Mouse (Mus musculus) heart, embryonic 16.5 days (tissue): ENCODE data around the gene Hoxa13. TPM values are rescaled to one million over a fixed set of nuclear protein-coding genes. Genes with fewer than 3 reads are reported as not detected.

Experiments
- ATAC-seq: fragments of 200-750 bp; cut with Nextera tagmentation; replicated peaks from 2 replicates; pipeline ENCODE4 v1.8.0; 2017; ENCODE audit warnings: moderate number of reproducible peaks; ENCODE audit not compliant: insufficient read depth, low FRiP score; ENCODE audit errors: extremely low read depth
- H3K27ac ChIP-seq: fragments of 300-500 bp; sonication (generic); 2 replicates; pipeline ENCODE4 v1.5.1; 2014; ENCODE audit warnings: mild to moderate bottlenecking, low read length, control low read depth, moderate library complexity
- H3K27me3 ChIP-seq: fragments of 300-500 bp; sonication (generic); 2 replicates; pipeline ENCODE4 v1.6.1; 2014; ENCODE audit warnings: low read length, mixed read lengths; ENCODE audit not compliant: control insufficient read depth, insufficient read depth
- H3K36me3 ChIP-seq: fragments of 300-500 bp; sonication (generic); 2 replicates; pipeline ENCODE4 v1.6.1; 2014; ENCODE audit not compliant: control insufficient read depth, insufficient read depth
- H3K4me1 ChIP-seq: fragments of 300-500 bp; sonication (generic); 2 replicates; pipeline ENCODE4 v1.6.1; 2014; ENCODE audit warnings: low read length, mixed read lengths; ENCODE audit not compliant: control insufficient read depth, insufficient read depth
- H3K4me2 ChIP-seq: fragments of 300-500 bp; sonication (generic); 2 replicates; pipeline ENCODE4 v1.6.1; 2014; ENCODE audit warnings: low read depth, mild to moderate bottlenecking, control low read depth, low read length
- H3K4me3 ChIP-seq: fragments of 300-500 bp; sonication (generic); 2 replicates; pipeline ENCODE4 v1.5.1; 2014; ENCODE audit warnings: mild to moderate bottlenecking, control low read depth, low read length
- H3K9ac ChIP-seq: fragments of 300-500 bp; sonication (generic); 2 replicates; pipeline ENCODE4 v1.6.1; 2014; ENCODE audit warnings: low read length, control low read depth
- H3K9me3 ChIP-seq: fragments of 300-500 bp; sonication (generic); replicated peaks from 2 replicates; pipeline ENCODE4 v1.6.1; 2016; ENCODE audit warnings: low read length; ENCODE audit not compliant: control insufficient read depth
- WGBS: fragments of 180-500 bp; shearing (Covaris S2); extraction: QIAGEN DNeasy Blood & Tissue Kit; methylation state at CpG from one replicate; pipeline ENCODE4 v1.1.7; 2014; 5-methylcytosine and 5-hydroxymethylcytosine counted together
- polyA plus RNA-seq: library from polyadenylated mRNA; unstranded; fragments of >200 nt; fragmentation: Nextera tagmentation; extraction: Ambion mirVana; gene quantifications from 2 replicates; pipeline ENCODE4 v1.2.1, GENCODE M21; 2015

Gene Hoxa13
- polyA plus RNA-seq, 1 experiment from 2014 or later, result not detected

DNA sequence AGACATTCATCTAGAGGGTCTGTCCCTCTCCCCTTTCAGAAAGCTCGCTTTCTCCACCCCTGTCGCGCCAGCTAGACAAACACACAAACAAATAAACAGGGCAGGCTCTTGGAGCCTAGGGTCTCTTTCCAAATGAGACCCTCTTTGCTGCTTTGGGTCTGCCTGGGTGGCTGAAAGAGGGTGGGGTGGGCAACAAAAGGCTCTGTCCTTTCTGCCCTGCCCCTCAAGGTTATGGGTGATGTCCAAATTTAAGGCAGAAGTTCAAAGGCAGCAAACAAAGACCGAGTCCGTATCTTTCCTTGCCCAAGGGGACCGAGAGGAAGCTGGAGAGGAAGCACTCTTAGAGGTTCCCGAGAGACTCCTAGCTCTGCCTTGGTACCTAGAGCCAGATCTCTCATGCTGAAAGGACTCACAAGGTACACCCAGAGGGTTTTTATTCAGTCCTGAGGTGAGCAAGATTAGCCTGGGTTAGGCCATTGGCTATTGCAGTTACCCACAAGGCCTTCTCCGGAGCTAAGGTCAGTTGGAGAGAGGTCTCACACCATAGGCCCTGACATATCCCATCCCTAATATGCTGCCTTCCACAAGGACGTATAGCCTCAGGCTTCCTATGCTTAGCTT lies 19.6 kb downstream of the Hoxa13 start:
- no peak overlapping the region for H3K27ac ChIP-seq
- H3K36me3 ChIP-seq, result no peaks in the 10 kb centered on the region
- H3K9me3 ChIP-seq, result no peaks in the 10 kb centered on the region
- 0 out of 2 replicates have a peak, but pooled peaks cover 3% of the 10 kb centered on the region for H3K4me1 ChIP-seq
- no peak overlapping the region for H3K4me2 ChIP-seq
- WGBS, result 7% methylated on average over 9 of the region's 9 CpGs
- peaks cover 96% of the 10 kb centered on the region for H3K27me3 ChIP-seq
- no peak overlapping the region for H3K9ac ChIP-seq
- no peak overlapping the region for H3K4me3 ChIP-seq
- ATAC-seq, result no peak

DNA sequence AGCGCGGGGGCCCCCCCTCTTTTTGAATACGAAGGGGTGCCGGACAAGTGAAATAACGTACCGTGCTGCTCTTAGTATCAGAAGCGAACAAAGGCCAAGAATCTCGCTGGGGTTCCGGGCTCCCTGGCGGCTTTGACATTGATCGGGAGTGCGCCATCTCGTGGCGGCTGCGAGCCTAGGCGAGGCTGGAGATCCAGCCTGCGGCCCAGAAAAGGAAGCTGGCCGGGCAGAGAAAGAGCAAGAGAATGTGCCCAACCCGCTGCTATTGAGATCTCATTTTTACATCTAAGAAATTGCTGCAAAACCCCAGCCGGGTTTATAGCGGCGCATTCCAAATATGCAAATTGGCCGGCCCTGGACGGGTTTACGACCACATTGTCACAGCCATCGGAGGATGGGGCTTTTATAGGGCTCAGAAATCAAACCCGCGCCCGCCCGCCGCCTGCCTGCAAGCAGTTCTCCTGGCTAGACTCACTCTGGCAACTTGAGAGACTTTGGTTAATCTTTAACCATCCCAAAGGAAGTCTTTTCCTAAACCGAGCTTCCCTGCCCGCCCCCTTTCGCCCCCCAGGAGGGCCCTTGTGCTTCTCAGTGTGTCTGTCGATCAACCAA lies 20.2 kb downstream of the Hoxa13 start, which contains the start of gene Hoxa10:
Hoxa10 (minus strand) TSS at position 466 of the 612 bp plus-strand sequence.
- Histone ChIP-seq H3K36me3 (no peaks in the 10 kb centered on the region), H3K27ac (no peak within 1 kb of the TSS), H3K27me3 (peaks cover 96% of the 10 kb centered on the region), H3K9me3 (no peaks in the 10 kb centered on the region), H3K4me3 (peak within 1 kb of the TSS; percentile 13), H3K4me2 (peak within 1 kb of the TSS; percentile 34), H3K9ac (no peak within 1 kb of the TSS), H3K4me1 (0 out of 2 replicates have a peak, but pooled peaks cover 3% of the 10 kb centered on the region)
- 2% methylated on average over 35 of the region's 35 CpGs for WGBS
- no peak; the same call in 1 of the 2 replicates for ATAC-seq

DNA sequence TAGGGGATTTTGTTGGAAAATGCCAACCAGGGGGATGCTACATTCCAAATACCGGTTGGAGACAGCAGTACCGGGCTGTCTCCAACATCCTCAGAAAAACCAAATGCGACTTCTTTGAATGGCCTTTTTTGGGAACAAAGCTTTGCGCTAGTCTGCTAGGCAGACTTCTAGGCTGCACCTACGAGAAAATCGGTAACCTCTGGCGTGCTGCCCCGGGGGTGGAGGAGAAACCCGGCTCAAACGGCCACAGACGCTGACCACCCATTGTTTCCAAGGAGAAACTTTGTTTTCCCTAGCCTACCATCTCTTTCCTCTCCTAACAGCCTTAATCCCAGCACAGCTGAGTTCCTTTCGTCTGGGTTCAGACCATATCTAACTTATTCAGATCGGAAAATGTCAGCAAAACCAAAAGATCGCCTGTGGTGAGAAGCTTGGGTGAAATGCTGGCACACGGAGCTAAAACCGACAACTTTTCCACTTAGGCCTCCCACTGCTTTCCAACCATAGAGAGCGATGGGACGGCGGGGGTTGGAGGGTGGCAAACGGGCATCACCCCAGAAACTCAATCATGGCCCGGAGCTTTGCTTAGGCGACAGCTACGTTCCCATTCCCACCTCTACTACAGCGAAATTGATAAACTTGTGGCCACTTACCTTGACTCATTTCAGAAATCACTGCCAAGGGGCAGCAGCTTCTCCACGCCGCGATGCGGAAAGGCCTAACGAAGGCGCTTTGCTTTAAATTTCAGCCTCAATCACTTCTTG lies 20.9 kb downstream of the Hoxa13 start:
- Histone ChIP-seq H3K36me3 (no peaks in the 10 kb centered on the region), H3K9me3 (no peaks in the 10 kb centered on the region), H3K9ac (no peak overlapping the region), H3K4me1 (no peaks in the 10 kb centered on the region), H3K27ac (no peak overlapping the region), H3K4me3 (peak overlapping the region; percentile 13), H3K4me2 (peak overlapping the region; percentile 34), H3K27me3 (peaks cover 96% of the 10 kb centered on the region)
- 2% methylated on average over 30 of the region's 30 CpGs for WGBS
- no peak for ATAC-seq

DNA sequence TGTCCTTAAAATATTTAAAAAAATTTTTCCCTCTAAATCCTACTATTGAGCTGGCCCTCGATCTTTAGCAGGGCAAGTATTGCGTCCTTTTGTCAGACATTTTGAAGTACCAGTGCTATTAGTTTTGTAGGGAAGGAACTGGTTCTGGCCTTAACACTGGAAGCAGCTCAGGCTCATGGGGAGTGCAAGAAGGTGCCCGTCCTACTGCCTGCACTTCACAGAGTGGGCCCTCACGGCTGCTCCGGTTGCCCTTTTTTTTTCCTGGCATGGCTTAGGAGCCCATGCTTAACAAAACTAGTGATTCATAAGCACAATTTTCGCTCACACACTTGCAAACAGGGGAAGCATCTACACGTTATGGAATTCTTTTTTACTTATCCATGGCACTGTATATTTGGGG lies 21.7 kb downstream of the Hoxa13 start:
- no peaks in the 10 kb centered on the region for H3K36me3 ChIP-seq
- no peak overlapping the region for H3K27ac ChIP-seq
- H3K4me1 ChIP-seq, result no peaks in the 10 kb centered on the region
- no peak overlapping the region for H3K4me3 ChIP-seq
- ATAC-seq, result no peak
- no peak overlapping the region for H3K4me2 ChIP-seq
- H3K9me3 ChIP-seq, result no peaks in the 10 kb centered on the region
- WGBS, result 5% methylated on average over 7 of the region's 7 CpGs
- H3K27me3 ChIP-seq, result peaks cover 96% of the 10 kb centered on the region
- H3K9ac ChIP-seq, result no peak overlapping the region

DNA sequence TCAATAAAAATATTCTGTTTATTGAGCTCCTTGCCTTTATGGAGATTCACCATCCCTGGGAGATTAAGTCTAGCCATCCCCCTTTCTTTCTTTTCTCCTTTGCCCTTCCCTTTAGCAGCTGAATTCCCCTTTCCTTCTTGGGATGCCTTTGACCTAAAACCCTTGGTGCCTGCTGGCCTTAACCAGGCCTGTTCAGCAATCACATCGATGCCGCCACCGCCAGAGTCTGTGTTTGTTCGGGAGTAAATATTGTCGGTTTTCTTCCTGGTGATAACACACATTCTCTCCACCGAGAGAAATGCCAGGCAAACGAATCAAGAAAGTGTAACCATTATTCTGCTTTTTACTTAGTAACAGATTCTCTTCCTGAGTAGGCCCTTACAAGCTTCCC lies 22.5 kb downstream of the Hoxa13 start:
- Histone ChIP-seq H3K4me2 (no peak overlapping the region), H3K4me1 (no peaks in the 10 kb centered on the region), H3K9me3 (no peaks in the 10 kb centered on the region), H3K27ac (no peak overlapping the region), H3K27me3 (peaks cover 96% of the 10 kb centered on the region), H3K36me3 (no peaks in the 10 kb centered on the region), H3K9ac (no peak overlapping the region), H3K4me3 (no peak overlapping the region)
- no peak for ATAC-seq
- 4% methylated on average over 7 of the region's 7 CpGs for WGBS

DNA sequence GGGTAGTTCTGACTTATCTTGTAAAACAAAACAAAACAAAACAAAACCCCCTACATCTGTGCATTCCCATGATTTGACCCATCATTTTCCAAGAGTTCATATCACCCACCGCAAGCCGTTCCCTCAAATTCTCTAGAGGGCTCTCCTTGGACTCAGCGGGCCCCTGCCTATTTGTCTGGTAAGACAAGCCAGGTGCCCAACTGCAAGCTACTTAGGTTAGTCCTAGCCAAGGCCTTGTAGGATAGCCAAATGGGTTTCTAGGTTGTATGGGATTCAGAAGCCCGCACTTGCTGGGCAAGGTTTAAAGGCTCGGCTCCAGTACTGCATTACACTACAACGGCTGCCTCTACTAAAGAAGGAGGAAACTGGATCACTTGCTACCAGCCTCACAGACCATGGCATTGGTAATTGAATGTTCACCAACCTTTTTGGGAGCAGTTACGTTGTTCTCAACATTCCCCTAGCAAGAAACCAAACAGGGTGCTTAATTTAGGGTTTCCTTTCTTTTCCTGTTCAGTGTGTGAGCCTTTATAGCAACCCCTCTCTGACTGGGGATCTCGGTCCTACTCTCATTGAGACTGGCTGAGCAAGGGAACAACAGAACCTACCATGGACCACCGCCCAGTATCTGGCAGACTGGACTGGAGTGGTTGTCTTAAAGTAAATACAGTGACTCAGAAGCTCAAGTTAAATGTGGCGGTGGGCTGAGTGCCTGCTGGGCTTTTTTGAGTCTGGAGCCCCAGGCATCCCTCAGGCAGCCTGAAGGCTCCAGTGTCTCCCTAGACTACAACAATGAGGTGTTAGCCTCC lies 23.1 kb downstream of the Hoxa13 start:
- 11% methylated on average over 10 of the region's 10 CpGs for WGBS
- no peaks in the 10 kb centered on the region for H3K4me1 ChIP-seq
- no peak overlapping the region for H3K27ac ChIP-seq
- no peaks in the 10 kb centered on the region for H3K36me3 ChIP-seq
- no peak overlapping the region for H3K9ac ChIP-seq
- H3K4me3 ChIP-seq, result no peak overlapping the region
- H3K9me3 ChIP-seq, result no peaks in the 10 kb centered on the region
- H3K4me2 ChIP-seq, result no peak overlapping the region
- H3K27me3 ChIP-seq, result peaks cover 92% of the 10 kb centered on the region
- ATAC-seq, result no peak

DNA sequence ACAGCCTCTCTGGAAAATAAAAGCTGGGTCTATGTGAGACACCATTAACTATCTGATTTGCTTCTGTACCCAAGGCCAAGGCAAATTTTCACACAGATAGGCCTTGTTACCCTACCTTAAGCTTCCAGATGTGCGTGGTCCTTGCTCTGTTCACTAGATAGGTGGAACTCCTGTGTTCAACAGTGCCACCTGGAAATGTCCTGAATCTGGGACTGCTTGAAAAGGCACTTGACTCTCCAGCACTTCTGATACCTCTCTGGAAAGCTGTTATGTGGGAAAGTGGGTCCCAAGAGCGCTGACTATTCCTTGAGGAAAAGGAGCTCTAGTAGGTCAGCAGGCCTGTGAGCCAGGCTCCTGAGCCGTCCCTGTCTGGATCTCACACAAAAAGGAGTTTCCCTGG lies 23.9 kb downstream of the Hoxa13 start:
- Histone ChIP-seq H3K4me1 (no peaks in the 10 kb centered on the region), H3K9me3 (no peaks in the 10 kb centered on the region), H3K4me3 (no peak overlapping the region), H3K36me3 (no peaks in the 10 kb centered on the region), H3K27me3 (peaks cover 91% of the 10 kb centered on the region), H3K9ac (no peak overlapping the region), H3K4me2 (no peak overlapping the region), H3K27ac (no peak overlapping the region)
- no peak for ATAC-seq
- 10% methylated on average over 3 of the region's 3 CpGs for WGBS

DNA sequence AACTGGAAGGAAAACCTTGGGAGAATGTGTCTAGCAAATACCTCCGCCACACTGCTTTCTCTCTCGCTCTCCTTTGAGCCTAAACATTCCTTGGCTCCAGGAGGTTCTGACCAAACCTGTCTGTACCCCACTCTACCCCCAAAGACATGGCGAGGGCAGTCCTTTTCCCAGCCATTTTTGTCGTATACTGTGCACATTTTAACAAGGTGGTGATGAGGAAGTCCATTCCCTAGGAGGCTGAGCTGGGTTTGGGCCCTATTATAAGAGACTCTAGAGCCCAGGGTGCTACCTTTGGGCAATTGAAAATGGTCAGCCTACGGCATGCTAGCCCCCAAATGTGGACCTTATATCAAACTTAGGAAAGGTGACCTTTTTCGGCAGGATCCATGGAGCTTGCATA lies 24.8 kb downstream of the Hoxa13 start:
- Histone ChIP-seq H3K27ac (no peak overlapping the region), H3K9me3 (no peaks in the 10 kb centered on the region), H3K4me2 (no peak overlapping the region), H3K36me3 (no peaks in the 10 kb centered on the region), H3K4me1 (no peaks in the 10 kb centered on the region), H3K4me3 (no peak overlapping the region), H3K27me3 (peaks cover 87% of the 10 kb centered on the region), H3K9ac (no peak overlapping the region)
- no peak for ATAC-seq
- 17% methylated on average over 6 of the region's 6 CpGs for WGBS
